Mouse (Mus musculus): ENCODE data around the gene Larp4b. TPM values are rescaled to one million over a fixed set of nuclear protein-coding genes. Genes with fewer than 3 reads are reported as not detected.

Larp4b gene
- polyA plus RNA-seq, 1 experiment: 39.2 TPM

DNA sequence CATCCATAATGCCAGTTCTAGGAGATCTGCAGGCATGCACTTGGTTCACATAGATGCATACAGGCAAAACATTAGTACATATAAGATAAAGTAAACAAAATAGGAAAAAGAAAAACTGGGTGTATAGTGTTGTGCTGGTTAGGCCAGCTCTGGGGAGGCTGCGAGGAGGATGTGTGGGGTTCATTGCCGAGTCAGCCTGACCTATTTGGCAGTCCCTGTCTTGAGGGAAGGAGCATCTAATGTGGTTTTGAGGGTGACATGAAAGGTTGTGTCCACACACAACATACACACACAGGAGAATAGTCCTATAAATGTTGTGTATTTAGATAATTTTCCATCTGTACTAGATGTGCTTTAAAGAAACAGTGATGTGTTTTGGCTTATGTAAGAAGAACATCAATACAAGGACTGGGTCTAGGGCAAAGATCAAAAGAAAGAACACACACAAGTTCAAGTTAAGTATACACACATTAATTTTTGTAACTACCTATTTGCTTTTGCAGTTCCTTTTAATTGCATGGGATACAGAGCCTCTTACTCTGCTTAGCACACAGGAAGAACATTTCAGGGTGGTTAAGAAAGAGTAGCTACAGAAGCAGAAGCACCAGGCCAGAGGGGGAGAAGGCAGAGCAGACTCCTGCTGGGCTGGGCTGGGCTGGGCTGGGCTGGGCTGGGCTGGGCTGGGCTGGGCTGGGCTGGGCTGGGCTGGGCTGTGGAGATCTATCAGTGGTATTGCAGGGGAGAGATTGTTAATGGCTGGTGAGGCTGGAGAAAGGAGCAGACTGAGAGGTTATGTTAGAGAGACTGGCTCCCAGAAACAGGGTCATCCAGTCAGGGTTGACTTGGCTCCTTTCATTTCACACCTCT is 13.5 kb downstream of the Larp4b start:
- TF ChIP-seq CTCF (IDR thresholded peaks at IDR 0.05; ENCODE audit: control insufficient read depth, insufficient read depth, low read length): no peak
- no peak for TF ChIP-seq POLR2A (IDR thresholded peaks at IDR 0.05; ENCODE audit: borderline replicate concordance, control insufficient read depth, low read depth, low read length)
- H3K4me3 ChIP-seq (replicated peaks; ENCODE audit: control insufficient read depth, low read depth, low read length): no peak overlapping the region
- 31% methylated on average over 2 of the region's 2 CpGs for WGBS
- H3K4me1 ChIP-seq (ENCODE audit: control insufficient read depth, insufficient read depth, low read length): peaks cover 5% of the 10 kb centered on the region
- H3K27ac ChIP-seq (ENCODE audit: control insufficient read depth, insufficient read depth, low read depth, low read length, poor library complexity): peak overlapping the region; percentile 79; the same call in 1 of the 2 replicates

DNA sequence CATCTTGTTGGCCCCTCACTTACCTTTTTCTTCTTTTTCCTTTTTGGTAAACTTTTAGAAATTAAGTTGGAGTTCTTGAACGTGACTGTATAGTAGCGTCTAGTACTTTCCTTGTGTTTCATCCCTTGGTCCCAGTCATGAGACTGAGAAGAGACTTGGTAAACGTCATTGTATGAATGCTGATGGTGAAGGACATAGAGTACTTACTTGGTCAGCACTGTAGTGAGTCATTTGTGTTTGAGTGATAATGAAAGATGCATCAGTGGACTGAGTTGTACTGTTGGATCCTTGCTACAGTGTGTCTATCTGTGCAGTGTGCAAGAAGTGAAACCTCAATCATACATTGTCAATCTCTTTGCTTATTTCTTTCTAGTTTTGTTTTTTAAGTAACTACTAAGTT is 20.1 kb downstream of the Larp4b start:
- TF ChIP-seq POLR2A (IDR thresholded peaks at IDR 0.05; ENCODE audit: borderline replicate concordance, control insufficient read depth, low read depth, low read length): no peak
- no peak for TF ChIP-seq CTCF (IDR thresholded peaks at IDR 0.05; ENCODE audit: control insufficient read depth, insufficient read depth, low read length)
- Histone ChIP-seq H3K4me1 (ENCODE audit: control insufficient read depth, insufficient read depth, low read length) (peaks cover under 1% of the 10 kb centered on the region; the same call in 1 of the 2 replicates), H3K4me3 (replicated peaks; ENCODE audit: control insufficient read depth, low read depth, low read length) (no peak overlapping the region), H3K27ac (ENCODE audit: control insufficient read depth, insufficient read depth, low read depth, low read length, poor library complexity) (no peak overlapping the region)
- WGBS: 86% methylated on average over 3 of the region's 3 CpGs

DNA sequence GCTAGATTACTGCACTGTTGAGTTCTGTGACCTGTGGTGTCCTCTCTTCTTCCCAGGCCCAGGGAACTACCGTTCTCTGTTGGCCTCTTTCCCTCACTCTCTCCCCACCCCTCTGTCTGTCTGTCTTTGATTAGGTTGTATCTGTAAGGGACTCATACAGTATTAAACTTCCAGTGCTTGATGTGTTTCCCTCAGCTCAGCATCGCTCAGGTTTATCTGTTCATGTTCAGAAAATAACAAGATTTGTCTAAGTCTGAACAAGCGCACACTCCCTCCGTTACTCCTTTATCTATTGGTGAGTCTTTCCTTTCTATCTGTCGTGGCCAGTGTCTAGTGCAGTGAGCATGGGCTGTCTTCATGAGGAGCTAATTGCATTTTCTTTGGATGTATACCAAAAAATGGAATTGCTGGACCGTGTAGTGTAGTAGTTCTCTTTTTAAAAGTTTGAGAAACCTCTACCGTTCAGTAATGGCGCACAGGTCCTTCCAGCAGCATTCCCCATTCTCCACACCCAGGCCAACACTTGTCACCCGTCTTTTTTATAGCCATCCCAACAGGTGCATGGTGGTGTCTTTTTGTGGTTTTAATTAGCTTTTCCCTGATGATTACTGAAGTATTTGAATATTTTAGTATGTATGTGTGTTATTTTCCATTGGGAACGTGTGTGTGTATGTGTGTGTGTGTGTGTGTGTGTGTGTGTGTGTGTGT is 27.3 kb downstream of the Larp4b start:
- Histone ChIP-seq H3K4me1 (ENCODE audit: control insufficient read depth, insufficient read depth, low read length) (no peaks in the 10 kb centered on the region; the same call in 1 of the 2 replicates), H3K27ac (ENCODE audit: control insufficient read depth, insufficient read depth, low read depth, low read length, poor library complexity) (no peak overlapping the region), H3K4me3 (replicated peaks; ENCODE audit: control insufficient read depth, low read depth, low read length) (no peak overlapping the region)
- WGBS: 68% methylated on average over 10 of the region's 10 CpGs
- TF ChIP-seq POLR2A (IDR thresholded peaks at IDR 0.05; ENCODE audit: borderline replicate concordance, control insufficient read depth, low read depth, low read length) (no peak), CTCF (IDR thresholded peaks at IDR 0.05; ENCODE audit: control insufficient read depth, insufficient read depth, low read length) (no peak)

DNA sequence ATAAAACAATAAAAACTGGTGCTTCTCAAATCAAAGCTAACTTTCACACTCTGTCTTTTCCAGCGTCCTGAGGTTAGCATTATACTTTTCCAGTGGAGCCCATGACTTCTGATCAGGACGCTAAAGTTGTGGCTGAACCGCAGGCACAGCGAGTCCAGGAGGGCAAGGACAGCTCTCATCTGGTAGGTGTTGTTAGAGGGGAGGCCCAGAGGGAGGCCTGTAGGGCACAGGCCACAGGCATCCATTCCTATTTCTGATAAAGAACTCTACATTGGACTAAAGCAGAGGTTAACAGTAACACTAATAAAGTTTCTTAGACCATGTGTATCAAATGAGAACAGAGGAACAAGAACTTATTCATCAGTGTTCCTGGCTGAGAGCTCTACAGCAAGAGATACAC is 28.4 kb downstream of the Larp4b start:
- TF ChIP-seq CTCF (IDR thresholded peaks at IDR 0.05; ENCODE audit: control insufficient read depth, insufficient read depth, low read length) (no peak), POLR2A (IDR thresholded peaks at IDR 0.05; ENCODE audit: borderline replicate concordance, control insufficient read depth, low read depth, low read length) (no peak)
- no peaks in the 10 kb centered on the region; the same call in 1 of the 2 replicates for H3K4me1 ChIP-seq (ENCODE audit: control insufficient read depth, insufficient read depth, low read length)
- WGBS: 94% methylated on average over 4 of the region's 4 CpGs
- no peak overlapping the region for H3K4me3 ChIP-seq (replicated peaks; ENCODE audit: control insufficient read depth, low read depth, low read length)
- no peak overlapping the region for H3K27ac ChIP-seq (ENCODE audit: control insufficient read depth, insufficient read depth, low read depth, low read length, poor library complexity)

DNA sequence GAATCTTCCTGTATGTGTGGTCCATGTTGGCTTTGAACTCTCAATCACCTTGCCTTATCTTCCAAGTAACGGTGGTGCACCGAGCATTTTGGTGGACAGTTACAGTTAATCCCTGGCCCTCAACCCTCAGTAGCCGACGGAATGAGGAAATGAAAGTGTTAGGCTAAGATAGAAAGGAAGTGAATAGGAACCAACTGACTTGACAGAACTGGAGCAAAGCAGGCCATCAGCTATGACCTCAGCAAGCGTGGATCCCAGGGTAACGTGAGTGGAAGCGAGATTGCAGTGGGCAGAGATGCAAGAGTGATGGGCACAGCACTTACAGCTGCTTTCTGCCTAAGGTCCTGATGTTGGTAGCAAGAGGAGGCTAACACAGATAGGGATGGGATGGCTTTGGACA is 31.5 kb downstream of the Larp4b start:
- H3K27ac ChIP-seq (ENCODE audit: control insufficient read depth, insufficient read depth, low read depth, low read length, poor library complexity): no peak overlapping the region
- TF ChIP-seq CTCF (IDR thresholded peaks at IDR 0.05; ENCODE audit: control insufficient read depth, insufficient read depth, low read length) (no peak), POLR2A (IDR thresholded peaks at IDR 0.05; ENCODE audit: borderline replicate concordance, control insufficient read depth, low read depth, low read length) (no peak)
- H3K4me1 ChIP-seq (ENCODE audit: control insufficient read depth, insufficient read depth, low read length): no peaks in the 10 kb centered on the region; the same call in 1 of the 2 replicates
- 25% methylated on average over 7 of the region's 7 CpGs for WGBS
- no peak overlapping the region for H3K4me3 ChIP-seq (replicated peaks; ENCODE audit: control insufficient read depth, low read depth, low read length)

DNA sequence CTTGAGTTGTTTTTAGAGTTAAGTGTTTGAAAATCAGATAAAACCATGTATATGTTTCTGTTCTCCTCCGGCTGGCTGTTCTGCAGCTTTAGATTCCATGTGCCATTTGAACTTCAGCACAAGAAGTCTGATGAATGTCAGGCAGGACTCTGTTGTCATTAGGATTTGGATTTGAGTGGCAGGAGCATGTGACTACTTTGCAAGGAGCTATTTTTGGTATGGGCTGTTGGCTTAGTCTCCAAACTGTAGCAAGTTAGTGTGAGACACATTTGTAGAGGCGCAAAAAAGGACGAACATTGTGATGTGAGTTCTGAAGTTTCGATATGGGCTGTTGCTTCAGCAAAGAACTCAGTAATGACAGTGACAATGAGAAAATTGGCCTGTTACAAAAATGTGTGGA is 34.0 kb downstream of the Larp4b start:
- 92% methylated on average over 4 of the region's 4 CpGs for WGBS
- TF ChIP-seq CTCF (IDR thresholded peaks at IDR 0.05; ENCODE audit: control insufficient read depth, insufficient read depth, low read length) (no peak), POLR2A (IDR thresholded peaks at IDR 0.05; ENCODE audit: borderline replicate concordance, control insufficient read depth, low read depth, low read length) (no peak)
- Histone ChIP-seq H3K27ac (ENCODE audit: control insufficient read depth, insufficient read depth, low read depth, low read length, poor library complexity) (no peak overlapping the region), H3K4me3 (replicated peaks; ENCODE audit: control insufficient read depth, low read depth, low read length) (no peak overlapping the region), H3K4me1 (ENCODE audit: control insufficient read depth, insufficient read depth, low read length) (no peaks in the 10 kb centered on the region; the same call in 1 of the 2 replicates)

DNA sequence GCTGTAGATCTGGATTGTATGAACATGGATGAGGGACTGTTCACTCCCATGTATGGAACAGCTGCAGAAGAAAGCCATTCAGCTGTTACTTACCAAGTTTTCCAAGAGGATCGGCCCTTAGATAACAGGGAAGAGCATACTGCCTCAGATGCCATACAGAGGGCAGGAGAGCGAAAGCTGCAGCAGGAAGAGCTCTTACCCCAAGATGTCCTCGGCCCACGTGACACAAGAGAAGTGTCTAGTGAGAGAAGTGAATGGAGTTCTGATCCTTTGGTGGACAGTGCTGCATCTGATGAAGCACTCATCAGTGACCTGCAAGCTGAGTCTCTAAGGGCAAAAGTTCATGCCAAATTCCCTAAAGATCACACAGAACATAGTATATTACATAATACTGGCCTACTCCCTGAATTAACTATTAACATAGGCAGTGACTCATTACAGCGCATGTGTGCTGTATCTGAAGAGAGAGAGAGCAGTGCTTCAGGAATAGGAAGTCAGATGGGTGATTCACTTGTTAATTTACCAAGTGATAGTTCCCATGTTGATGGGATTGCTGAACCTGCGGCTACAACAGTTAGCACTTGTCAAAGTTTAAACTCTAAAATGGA is 35.1 kb downstream of the Larp4b start:
- Histone ChIP-seq H3K4me1 (ENCODE audit: control insufficient read depth, insufficient read depth, low read length) (no peaks in the 10 kb centered on the region; the same call in 1 of the 2 replicates), H3K4me3 (replicated peaks; ENCODE audit: control insufficient read depth, low read depth, low read length) (no peak overlapping the region), H3K27ac (ENCODE audit: control insufficient read depth, insufficient read depth, low read depth, low read length, poor library complexity) (no peak overlapping the region)
- TF ChIP-seq POLR2A (IDR thresholded peaks at IDR 0.05; ENCODE audit: borderline replicate concordance, control insufficient read depth, low read depth, low read length): no peak
- no peak for TF ChIP-seq CTCF (IDR thresholded peaks at IDR 0.05; ENCODE audit: control insufficient read depth, insufficient read depth, low read length)
- WGBS: 78% methylated on average over 6 of the region's 6 CpGs

DNA sequence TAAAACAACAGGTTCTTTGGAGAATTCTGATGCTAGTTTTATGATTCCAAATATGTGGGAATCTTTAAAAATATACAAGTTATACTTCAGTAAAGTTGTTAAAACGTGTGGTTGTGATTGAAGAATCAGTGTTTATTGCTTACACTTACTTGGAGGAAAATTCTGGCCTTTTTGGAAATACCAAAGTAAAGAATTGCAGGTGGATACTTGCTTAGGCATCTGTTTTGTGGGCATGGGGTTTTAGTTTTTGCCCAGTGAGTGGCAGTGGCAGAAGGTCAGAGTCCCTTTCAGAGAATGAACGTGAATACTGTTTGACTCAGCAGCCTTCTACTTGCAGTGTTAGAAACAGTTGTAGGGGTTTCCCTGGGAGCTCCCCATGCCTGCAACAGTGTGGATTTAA is 40.7 kb downstream of the Larp4b start:
- TF ChIP-seq POLR2A (IDR thresholded peaks at IDR 0.05; ENCODE audit: borderline replicate concordance, control insufficient read depth, low read depth, low read length) (no peak), CTCF (IDR thresholded peaks at IDR 0.05; ENCODE audit: control insufficient read depth, insufficient read depth, low read length) (no peak)
- Histone ChIP-seq H3K4me1 (ENCODE audit: control insufficient read depth, insufficient read depth, low read length) (no peaks in the 10 kb centered on the region; the same call in 1 of the 2 replicates), H3K4me3 (replicated peaks; ENCODE audit: control insufficient read depth, low read depth, low read length) (no peak overlapping the region), H3K27ac (ENCODE audit: control insufficient read depth, insufficient read depth, low read depth, low read length, poor library complexity) (no peak overlapping the region)
- WGBS: 87% methylated on average over 2 of the region's 2 CpGs
